Mouse (Mus musculus): ENCODE results near the gene Fst. TPM values are rescaled to one million over a fixed set of nuclear protein-coding genes. Genes with fewer than 3 reads are reported as not detected.
A peak's percentile ranks its signal among the peaks of the same experiment; 100 is the strongest.

Fst gene
- polyA plus RNA-seq, 1 experiment from 2014 or later, result 10.1 TPM

DNA sequence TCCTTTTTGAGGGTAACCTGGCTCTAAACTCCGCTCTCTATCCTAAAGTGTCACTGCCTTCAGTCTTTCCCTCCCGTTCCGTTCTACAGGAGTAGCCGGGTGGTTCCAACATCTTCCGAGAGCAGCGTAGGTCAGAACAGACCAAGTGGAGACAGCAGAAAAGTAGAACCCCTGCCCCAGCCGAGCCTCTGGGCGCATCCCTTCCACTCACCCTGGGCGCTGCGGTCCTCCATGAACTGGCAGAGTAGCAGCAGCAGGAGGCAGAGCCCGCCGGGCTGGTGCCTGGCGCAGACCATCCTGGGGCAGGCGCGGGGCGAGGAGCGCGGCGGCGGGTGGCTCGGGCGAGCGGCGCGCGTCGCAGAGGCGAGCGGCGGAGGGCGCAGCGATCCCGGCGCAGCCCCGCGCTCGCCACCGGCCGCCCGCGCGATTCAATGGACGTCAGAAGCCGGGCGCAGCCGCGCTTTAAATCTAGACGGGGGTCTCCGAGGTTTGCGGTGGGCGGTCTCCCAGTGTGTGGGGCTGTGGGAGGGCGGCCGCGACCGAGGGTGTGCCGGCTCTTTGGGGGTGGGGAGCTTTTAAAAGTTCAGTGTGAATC lies 363 bp downstream of the Fst start:
- Histone ChIP-seq H3K9ac (peak overlapping the region; percentile 68), H3K27ac (0 out of 2 replicates have a peak overlapping the region, but pooled peaks have one; percentile 14), H3K36me3 (ENCODE audit: poor library complexity, severe bottlenecking) (no peaks in the 10 kb centered on the region), H3K4me1 (peaks cover 34% of the 10 kb centered on the region), H3K4me2 (peak overlapping the region; percentile 94), H3K4me3 (peak overlapping the region; percentile 59), H3K9me3 (replicated peaks) (no peaks in the 10 kb centered on the region), H3K27me3 (peaks cover 44% of the 10 kb centered on the region)
- ATAC-seq, result peak; percentile 72
- WGBS, result under 1% methylated on average over 56 of the region's 56 CpGs

DNA sequence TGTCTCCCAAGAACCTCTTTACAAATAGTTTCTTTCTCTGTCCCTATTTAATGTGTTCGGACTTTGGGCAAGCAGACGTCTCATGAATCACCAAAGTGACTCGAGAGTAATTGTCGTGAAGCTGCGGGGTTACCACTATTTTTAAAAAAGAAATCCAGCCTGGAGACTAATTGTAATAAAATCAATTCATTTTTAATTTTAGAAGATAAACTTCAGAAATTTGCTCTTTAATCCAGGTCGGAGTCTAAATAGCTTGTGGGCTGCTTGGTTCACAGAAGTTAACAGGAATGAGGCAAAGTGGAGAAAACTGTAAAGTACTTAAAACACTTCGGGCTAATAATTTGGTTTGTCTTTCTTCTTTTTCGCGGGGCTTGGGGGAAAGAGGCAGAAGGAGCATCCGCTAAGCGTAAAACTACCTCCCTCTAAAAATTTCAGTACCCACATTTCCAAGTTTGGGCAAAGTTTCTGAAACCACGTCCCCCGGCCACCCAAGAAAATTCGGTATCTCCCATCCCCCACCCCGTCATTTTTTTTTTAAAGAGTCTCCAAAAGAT lies 1.1 kb downstream of the Fst start:
- Histone ChIP-seq H3K36me3 (ENCODE audit: poor library complexity, severe bottlenecking) (no peaks in the 10 kb centered on the region), H3K4me3 (peak overlapping the region; percentile 59), H3K4me2 (peak overlapping the region; percentile 94), H3K27me3 (peaks cover 44% of the 10 kb centered on the region), H3K9me3 (replicated peaks) (no peaks in the 10 kb centered on the region), H3K4me1 (peaks cover 34% of the 10 kb centered on the region), H3K9ac (peak overlapping the region; percentile 56; the same call in 1 of the 2 replicates), H3K27ac (no peak overlapping the region)
- ATAC-seq, result no peak
- under 1% methylated on average over 15 of the region's 15 CpGs for WGBS

DNA sequence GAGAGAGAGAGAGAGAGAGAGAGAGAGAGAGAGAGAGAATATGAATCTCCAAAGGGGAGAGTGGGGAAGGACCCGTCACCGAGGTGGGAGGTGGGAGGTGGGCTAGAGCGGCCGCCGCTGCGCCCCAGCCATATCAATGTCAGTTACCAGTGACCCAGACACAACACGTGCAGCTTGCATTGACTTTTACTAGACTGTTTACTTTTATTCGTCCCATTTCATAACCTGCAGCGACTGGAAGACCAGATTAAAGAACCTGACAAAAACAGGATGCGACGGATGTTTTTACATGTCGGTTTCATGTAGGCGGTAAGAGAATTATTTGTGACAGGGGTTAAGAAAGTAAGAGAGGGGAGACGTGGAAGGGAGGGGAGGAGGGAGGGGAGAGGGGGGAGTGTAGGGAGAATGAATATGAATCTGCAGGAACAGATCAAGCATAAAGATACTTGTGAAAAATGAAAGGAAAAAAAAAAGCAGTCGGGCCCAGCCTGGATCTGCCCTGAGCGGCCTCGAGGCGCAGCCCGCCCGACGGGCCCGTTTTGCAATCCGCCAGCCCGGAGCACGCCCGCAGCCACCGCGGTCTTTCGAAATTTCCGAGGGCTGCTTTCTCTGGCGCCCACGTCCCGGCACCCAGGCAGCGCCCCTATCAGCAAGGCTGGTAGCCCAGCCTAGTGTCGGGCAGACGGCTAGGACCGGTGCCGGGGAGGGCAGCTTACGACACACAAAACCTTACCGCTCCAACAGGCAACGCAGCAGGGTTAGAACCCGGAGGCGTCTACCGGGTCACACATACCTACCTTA lies 1.8 kb downstream of the Fst start:
- no peaks in the 10 kb centered on the region for H3K9me3 ChIP-seq (replicated peaks)
- 1% methylated on average over 44 of the region's 44 CpGs for WGBS
- H3K4me2 ChIP-seq, result peak overlapping the region; percentile 94
- H3K27ac ChIP-seq, result no peak overlapping the region
- H3K36me3 ChIP-seq (ENCODE audit: poor library complexity, severe bottlenecking), result no peaks in the 10 kb centered on the region
- H3K9ac ChIP-seq, result peak overlapping the region; percentile 56
- no peak for ATAC-seq
- H3K27me3 ChIP-seq, result peaks cover 44% of the 10 kb centered on the region
- H3K4me1 ChIP-seq, result peaks cover 34% of the 10 kb centered on the region
- H3K4me3 ChIP-seq, result peak overlapping the region; percentile 59

DNA sequence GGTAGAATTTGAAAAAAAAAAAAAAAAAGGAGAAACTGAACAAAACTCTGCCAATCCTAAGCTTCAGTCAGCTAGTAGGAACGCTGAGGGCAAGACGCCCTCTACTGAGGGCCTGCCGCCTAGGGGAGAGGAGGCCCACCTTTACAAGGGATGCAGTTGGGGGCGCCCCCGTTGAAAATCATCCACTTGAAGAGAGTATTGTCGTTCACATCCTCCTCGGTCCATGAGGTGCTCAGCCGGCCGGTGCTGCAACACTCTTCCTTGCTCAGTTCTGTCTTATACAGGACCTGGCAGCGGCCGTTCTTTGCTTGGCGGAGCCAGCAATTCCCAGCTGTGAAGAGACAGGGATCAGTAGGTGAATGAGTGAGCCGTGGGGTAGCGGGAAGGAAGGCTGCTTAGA lies 2.5 kb downstream of the Fst start:
- Histone ChIP-seq H3K4me1 (peaks cover 34% of the 10 kb centered on the region), H3K9me3 (replicated peaks) (no peaks in the 10 kb centered on the region), H3K27ac (no peak overlapping the region), H3K4me2 (peak overlapping the region; percentile 94), H3K36me3 (ENCODE audit: poor library complexity, severe bottlenecking) (0 out of 2 replicates have a peak, but pooled peaks cover 3% of the 10 kb centered on the region), H3K9ac (peak overlapping the region; percentile 52), H3K27me3 (peaks cover 38% of the 10 kb centered on the region), H3K4me3 (peak overlapping the region; percentile 59)
- 0 out of 2 replicates have a peak, but pooled peaks have one; percentile 5 for ATAC-seq
- under 1% methylated on average over 14 of the region's 14 CpGs for WGBS

DNA sequence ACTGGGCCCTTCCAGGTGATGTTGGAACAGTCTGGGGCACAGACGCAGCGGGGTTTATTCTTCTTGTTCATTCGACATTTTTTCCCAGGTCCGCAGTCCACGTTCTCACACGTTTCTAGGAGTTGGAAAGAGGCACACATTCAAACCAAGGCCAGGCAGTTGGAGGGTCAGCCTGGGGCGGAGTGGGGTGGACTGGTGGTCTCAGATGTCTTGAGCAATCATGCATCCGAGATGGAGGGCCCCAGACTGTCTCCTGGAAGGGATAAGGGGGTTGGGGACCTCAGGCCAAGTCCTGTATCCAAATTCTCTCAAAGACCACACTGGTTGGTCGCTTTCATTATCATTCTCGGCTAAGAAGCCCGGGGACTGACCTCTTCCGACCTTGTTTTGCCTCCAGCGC lies 3.0 kb downstream of the Fst start:
- ATAC-seq, result no peak
- Histone ChIP-seq H3K4me3 (peak overlapping the region; percentile 59), H3K27me3 (peaks cover 38% of the 10 kb centered on the region), H3K27ac (no peak overlapping the region), H3K9ac (peak overlapping the region; percentile 52; the same call in 1 of the 2 replicates), H3K4me2 (peak overlapping the region; percentile 94), H3K4me1 (peaks cover 34% of the 10 kb centered on the region), H3K9me3 (replicated peaks) (no peaks in the 10 kb centered on the region), H3K36me3 (ENCODE audit: poor library complexity, severe bottlenecking) (0 out of 2 replicates have a peak, but pooled peaks cover 3% of the 10 kb centered on the region)
- WGBS, result 16% methylated on average over 13 of the region's 13 CpGs

DNA sequence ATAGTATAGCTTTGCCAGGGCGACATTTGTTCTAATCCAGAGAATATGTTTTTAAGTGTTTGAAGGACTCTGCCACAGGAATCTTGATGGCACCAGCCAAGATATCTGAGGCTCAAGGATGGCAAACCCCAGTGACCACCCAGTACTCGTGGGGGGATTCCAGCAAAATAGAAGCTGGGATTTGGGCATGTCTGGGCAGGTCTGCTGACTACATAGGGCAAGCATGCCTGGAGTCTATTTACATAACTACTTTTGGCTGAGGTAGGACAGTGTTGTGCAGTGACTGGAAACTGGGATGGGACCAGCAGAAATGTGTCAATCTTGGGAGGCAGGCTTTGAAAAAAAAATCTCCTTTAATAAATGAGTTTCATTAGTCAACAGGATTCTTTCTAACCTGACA lies 11.5 kb downstream of the Fst start:
- no peak for ATAC-seq
- WGBS, result 79% methylated on average over 2 of the region's 2 CpGs
- 0 out of 2 replicates have a peak, but pooled peaks cover 3% of the 10 kb centered on the region for H3K36me3 ChIP-seq (ENCODE audit: poor library complexity, severe bottlenecking)

DNA sequence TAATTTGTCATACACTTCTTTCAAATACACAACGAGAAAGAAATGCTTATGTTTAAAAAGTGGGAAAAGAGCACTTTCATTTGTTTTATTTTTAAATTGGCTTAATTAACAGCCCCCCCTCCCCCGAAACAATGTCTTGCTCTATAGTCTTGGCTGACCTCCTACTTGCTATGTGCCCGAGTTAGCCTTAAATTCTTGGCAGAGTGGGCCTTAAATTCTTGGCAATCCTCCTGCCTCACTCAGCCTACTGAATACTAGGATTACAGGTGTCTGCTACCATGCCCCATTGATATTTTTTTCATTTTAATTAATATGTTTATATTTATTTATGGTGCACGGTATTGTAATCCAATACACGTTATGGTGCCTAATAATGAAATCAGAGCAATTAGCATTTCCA lies 26.3 kb downstream of the Fst start:
- Histone ChIP-seq H3K4me1 (no peaks in the 10 kb centered on the region), H3K9ac (no peak overlapping the region), H3K9me3 (replicated peaks) (no peaks in the 10 kb centered on the region), H3K27me3 (no peaks in the 10 kb centered on the region), H3K4me3 (no peak overlapping the region), H3K27ac (no peak overlapping the region), H3K36me3 (ENCODE audit: poor library complexity, severe bottlenecking) (no peaks in the 10 kb centered on the region), H3K4me2 (no peak overlapping the region)
- WGBS, result 63% methylated on average over 5 of the region's 5 CpGs
- ATAC-seq, result no peak

More for the DNA sequence above, 11.5 kb downstream of the Fst start:
- Histone ChIP-seq H3K4me2 (no peak overlapping the region), H3K27ac (no peak overlapping the region), H3K4me1 (no peaks in the 10 kb centered on the region), H3K4me3 (no peak overlapping the region), H3K27me3 (no peaks in the 10 kb centered on the region), H3K9me3 (replicated peaks) (no peaks in the 10 kb centered on the region), H3K9ac (no peak overlapping the region)

DNA sequence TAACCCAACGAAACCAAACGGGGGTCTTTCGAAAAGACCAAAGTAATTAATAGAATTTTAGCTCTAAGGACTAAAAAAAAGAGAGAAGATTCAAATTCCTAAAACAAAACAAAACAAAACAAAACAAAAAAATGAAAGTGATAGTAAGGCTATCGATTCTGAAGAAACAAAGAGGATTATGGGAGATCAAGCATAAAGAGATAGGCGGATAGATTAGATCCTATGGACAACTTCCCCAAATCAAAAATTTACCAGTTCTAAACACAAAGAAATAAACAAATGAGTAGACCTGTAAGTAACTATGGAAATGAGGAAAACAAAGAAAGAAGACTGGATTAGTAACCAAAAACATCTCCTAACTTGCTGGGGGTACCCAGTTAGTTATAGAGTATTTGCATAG lies 33.5 kb downstream of the Fst start:
- ATAC-seq, result no peak
- Histone ChIP-seq H3K9me3 (replicated peaks) (no peaks in the 10 kb centered on the region), H3K9ac (no peak overlapping the region), H3K4me1 (no peaks in the 10 kb centered on the region), H3K36me3 (ENCODE audit: poor library complexity, severe bottlenecking) (no peaks in the 10 kb centered on the region), H3K27me3 (no peaks in the 10 kb centered on the region), H3K4me2 (no peak overlapping the region), H3K27ac (no peak overlapping the region), H3K4me3 (no peak overlapping the region)
- WGBS, result 93% methylated on average over 5 of the region's 5 CpGs

DNA sequence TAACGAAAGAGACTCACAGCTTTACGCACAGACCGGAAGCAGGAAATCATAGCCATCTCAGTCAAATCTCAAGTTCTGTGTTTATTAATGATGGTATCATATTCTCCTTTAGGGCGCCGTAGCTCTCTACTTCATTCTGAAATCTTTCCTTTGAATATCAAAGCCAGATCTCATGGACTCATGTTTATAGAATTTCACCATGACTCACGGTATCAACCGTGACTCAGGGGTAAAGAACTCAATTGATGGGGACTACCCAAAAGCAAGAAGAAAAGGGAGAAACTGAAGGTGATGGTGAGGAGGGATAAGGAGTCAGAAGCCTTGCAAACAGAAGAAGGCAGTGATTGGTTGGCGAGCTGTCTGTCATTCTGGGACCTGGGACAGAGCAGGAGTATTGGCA lies 38.5 kb downstream of the Fst start:
- H3K9me3 ChIP-seq (replicated peaks), result no peaks in the 10 kb centered on the region
- H3K4me2 ChIP-seq, result no peak overlapping the region
- no peaks in the 10 kb centered on the region for H3K27me3 ChIP-seq
- no peaks in the 10 kb centered on the region for H3K36me3 ChIP-seq (ENCODE audit: poor library complexity, severe bottlenecking)
- ATAC-seq, result no peak
- no peak overlapping the region for H3K4me3 ChIP-seq
- no peak overlapping the region for H3K9ac ChIP-seq
- H3K4me1 ChIP-seq, result no peaks in the 10 kb centered on the region
- WGBS, result 89% methylated on average over 8 of the region's 8 CpGs
- H3K27ac ChIP-seq, result no peak overlapping the region

DNA sequence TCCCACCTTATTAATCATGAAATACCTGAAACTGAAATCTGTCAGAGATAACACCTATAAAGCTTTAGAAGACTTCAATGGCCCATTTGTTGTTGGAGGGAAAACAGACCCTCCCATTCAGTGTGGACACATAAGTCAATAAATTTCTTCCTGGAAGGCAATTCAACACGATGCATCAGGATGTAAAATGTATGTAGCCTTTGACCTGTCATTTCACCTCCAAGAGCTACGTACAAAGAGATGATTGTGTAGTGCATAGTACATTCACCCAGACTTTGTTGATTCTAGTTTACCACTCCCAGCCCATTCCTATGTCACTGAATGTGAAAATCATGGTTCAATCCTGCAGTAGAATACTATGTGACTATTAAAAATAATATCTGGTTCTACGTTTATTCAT lies 39.4 kb downstream of the Fst start:
- no peaks in the 10 kb centered on the region for H3K36me3 ChIP-seq (ENCODE audit: poor library complexity, severe bottlenecking)
- H3K27me3 ChIP-seq, result no peaks in the 10 kb centered on the region
- ATAC-seq, result no peak
- 82% methylated on average over 3 of the region's 3 CpGs for WGBS
- H3K9me3 ChIP-seq (replicated peaks), result no peaks in the 10 kb centered on the region
- H3K9ac ChIP-seq, result no peak overlapping the region
- H3K4me2 ChIP-seq, result no peak overlapping the region
- H3K4me1 ChIP-seq, result no peaks in the 10 kb centered on the region
- no peak overlapping the region for H3K27ac ChIP-seq
- no peak overlapping the region for H3K4me3 ChIP-seq

DNA sequence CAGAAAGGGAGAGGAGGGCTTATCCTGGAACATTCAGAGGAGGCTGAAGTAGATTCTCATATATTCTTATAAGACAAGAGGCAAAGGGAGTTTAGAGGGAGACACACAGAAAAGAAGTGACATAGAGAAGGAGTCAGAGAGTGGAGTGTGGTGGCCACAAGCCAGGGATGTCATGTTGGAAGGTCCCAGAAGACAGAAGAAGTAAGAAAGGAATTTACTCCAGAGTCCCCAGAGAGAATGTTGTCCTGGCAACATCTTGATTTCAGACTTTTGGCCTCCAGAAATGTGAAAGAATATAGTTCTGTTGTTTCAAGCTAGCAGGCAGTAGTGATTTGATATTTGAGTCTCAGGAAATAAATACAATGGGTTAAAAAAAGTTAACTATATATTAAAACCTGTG lies 46.4 kb downstream of the Fst start:
- H3K27me3 ChIP-seq, result no peaks in the 10 kb centered on the region
- ATAC-seq, result no peak
- no peaks in the 10 kb centered on the region for H3K9me3 ChIP-seq (replicated peaks)

DNA sequence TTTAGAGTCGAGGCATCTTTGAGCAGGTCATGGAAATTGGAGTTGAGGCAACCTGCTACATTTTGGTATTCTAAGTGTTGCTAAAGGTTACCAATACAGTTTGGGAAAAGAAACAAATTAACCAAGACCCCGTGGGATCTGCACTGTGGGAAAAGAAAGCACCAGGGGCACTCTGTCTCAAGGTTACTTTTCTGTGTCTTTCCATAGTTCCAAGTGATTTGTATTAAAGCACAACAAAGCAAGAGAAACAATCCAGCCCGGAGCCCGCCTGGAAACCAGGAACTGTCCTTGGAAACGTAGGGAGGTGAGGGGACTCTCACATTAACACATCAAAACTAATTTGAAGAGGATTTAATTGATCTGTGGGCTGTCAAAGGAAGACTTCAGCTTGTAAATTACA lies 51.9 kb downstream of the Fst start:
- Histone ChIP-seq H3K27me3 (no peaks in the 10 kb centered on the region), H3K27ac (no peak overlapping the region), H3K36me3 (ENCODE audit: poor library complexity, severe bottlenecking) (no peaks in the 10 kb centered on the region), H3K9me3 (replicated peaks) (no peaks in the 10 kb centered on the region), H3K4me3 (no peak overlapping the region), H3K9ac (no peak overlapping the region), H3K4me2 (no peak overlapping the region), H3K4me1 (peaks cover 11% of the 10 kb centered on the region)
- ATAC-seq, result no peak
- under 1% methylated on average over 5 of the region's 5 CpGs for WGBS

More for the DNA sequence above, 46.4 kb downstream of the Fst start:
- Histone ChIP-seq H3K9ac (no peak overlapping the region), H3K36me3 (ENCODE audit: poor library complexity, severe bottlenecking) (no peaks in the 10 kb centered on the region), H3K4me1 (0 out of 2 replicates have a peak, but pooled peaks cover under 1% of the 10 kb centered on the region), H3K4me3 (no peak overlapping the region), H3K27ac (no peak overlapping the region), H3K4me2 (no peak overlapping the region)
